Mouse (Mus musculus): ENCODE data around the gene Abat.

Abat gene

DNA sequence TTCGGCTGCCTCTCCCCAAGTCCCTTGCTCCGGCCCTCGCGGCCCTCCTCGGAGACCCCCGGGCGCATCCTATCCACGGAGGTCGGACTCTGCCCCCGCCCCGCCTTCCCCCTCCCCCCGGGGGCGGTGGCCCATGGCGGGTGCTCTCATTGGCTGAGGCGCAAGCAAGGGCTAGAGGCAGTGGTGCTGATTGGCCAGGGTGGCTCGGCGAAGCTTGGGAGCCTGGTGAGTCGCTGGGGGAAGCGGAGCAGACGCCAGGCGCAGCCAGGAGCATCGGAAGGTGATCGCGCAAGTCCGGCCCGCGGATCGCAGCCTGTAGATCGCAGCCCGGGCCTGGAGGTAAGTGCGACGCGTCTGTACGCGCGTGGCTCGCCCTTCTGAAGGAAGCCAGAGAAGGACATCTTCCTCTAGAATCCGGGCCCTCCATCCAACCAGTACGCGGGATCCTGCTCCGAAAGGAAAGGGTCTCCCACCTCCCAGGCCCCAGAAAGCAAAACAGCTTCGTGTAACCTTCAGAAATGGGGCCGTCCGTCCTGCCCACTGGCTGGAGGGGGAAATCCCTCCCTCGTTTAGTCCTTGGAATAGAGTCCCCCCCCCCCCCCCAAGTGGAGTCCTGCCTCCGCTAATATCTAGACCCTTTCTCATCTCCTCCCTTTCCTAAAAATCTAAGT lies at the start of gene Abat:
Abat (plus strand) TSS at position 194 of the 671 bp plus-strand sequence.
- peak; percentile 83 for DNase-seq

DNA sequence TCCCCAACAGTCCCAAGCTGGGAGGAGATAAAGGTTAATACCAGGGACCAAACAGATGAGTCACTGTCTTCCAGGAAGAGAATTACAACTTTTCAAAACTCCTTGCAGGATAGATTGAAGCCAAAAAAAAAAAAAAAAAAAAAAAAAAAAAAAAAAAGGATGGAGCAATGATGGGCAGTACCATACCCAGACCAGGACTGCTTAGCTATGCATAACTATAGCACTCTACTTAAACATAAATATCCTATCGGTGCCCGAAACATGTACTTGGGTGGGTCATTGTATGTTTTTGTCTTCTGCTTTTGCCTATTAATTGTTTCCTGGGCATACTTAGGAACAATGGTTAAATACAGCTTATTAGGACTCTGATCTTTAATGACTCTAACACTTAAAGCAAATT lies 43.1 kb upstream of the Abat start:
- DNase-seq = no peak

DNA sequence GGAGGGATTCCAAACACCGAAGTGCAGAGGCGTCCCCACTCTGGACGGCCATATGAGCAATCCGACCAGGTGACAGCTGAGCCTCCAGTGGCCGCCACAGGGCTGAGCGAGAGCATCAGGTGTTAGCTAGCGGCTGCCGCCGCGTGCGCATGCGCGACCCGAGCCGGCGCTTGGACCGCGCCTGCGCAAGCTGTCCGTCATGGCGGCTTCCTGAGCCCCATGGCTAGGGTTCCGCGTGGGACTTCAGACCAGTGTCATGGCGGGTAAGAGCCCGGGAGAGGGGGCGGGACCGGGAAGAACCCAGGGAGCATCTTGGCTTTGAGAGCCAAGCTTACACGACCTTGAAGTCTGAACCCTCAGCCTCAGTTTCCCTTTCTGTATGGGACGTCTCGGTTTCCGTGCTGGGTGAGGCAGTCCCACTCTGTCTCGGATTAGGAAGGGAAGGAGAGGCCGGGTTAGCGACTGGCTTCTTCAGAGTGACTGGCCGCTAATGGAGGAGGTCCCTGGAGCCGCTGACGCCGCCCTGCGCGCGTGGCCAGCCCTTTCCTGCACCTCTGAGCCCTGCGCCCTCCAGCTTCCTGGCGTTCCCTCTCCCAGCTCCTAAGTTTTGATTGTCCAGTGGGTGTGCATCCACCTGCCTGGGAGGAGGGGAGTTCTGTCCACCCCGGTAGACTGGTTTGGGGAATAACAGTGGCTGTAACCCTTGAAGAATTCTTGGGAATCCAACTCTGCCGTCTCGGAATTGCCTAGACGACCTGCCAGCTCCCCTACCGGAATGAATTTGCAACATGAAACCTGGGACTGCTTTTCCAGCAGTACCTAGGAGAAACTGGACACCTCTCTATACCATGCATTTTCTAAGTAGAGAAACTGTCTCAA lies 42.4 kb upstream of the Abat start, which contains the start of gene Mettl22:
Mettl22 (plus strand) TSS at position 186 of the 879 bp plus-strand sequence.
- peak; percentile 93 for DNase-seq

DNA sequence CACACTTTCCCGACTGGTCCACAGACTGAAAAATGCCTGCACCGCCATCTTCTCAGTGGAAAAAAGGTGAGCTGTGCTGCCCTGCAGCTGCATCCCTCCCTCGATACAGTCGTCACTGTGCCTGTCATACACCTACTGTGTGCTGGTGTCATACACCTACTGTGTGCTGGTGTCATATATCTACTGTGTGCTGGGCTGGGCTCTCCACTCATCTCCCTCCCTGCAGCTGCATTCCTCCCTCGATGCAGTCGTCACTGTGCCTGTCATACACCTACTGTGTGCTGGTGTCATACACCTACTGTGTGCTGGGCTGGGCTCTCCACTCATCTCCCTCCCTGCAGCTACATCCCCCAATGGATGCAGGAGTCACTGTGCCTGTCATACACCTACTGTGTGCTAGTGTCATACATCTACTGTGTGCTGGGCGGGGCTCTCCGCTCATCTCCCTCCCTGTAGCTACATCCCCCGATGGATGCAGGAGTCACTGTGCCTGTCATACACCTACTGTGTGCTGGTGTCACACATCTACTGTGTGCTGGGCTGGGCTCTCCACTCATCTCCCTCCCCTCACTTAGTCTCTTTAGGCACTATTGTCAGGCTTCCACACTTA lies 25.7 kb upstream of the Abat start:
- no peak for DNase-seq

DNA sequence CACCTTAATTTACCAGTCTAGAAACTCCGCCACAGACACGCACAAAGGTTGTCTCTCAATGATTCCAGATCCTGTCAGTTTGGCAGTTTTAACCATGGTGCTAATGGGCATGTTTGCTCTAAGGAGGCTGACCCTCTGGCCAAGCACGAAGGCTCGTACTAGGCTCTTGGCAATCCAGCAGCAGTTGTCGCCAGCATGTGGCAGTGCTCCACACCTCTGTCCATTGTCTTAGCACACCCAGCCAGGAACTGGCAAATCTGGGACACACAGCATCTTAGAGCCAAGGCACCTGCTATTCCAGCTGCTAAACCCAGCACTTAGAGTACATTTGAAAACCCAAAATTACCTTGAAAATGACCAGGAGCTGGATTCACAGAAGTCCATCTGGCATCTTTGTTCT lies 23.9 kb upstream of the Abat start:
- no peak for DNase-seq

DNA sequence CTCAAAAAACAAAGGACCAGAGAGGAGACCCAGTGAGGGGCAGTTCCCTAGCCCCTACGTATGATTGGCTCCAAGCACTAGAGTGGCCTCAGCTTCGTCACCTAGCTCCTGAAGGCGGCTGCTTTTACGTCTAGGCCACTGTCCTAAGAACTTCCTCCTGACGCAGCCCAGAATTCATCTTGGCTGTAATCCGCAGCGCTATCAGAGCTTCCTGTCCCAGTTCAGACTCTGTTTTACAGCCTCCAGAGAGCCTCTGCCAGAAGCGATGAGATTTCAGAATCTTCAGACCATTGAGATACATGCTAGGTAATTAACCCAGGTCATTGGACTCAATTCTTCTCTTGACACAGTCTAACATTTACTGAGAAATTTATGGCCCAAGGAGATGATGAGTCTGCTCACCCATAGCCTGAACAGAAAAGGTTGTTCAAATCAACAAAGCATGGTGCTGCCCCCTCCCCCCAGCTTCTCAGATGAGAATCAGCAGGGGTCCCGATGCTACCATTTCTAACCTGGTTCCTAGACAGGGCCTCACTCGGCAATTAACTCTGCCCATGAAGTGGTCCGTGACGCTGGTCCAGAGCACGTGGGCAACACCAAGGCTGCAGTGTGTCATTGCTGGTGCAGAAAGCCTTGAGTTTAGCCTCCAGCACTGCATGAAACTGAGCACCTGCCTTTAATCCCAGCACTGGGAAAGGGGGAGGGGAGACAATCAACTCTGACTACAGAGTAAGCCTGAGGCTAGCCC lies 21.3 kb upstream of the Abat start:
- DNase-seq = no peak

DNA sequence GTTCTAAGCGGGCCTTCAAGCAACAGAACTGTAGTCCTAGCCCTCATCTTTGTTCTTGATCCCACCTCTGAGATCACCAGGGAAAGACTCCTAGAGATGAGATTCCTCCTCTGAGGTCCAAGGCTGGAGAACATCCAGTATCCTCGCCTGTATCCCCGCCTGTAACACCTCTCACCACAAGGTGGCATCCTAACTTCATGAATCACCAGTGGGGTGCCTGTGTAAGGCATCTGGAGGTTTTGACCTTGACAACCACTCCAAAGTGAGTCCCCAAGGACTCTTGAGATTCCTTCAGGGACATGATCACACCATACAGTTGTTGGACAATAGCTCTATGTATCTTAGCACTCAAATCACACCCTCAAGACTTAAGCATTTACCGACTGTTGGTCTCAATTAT lies 19.0 kb upstream of the Abat start:
- peak; percentile 70 for DNase-seq

DNA sequence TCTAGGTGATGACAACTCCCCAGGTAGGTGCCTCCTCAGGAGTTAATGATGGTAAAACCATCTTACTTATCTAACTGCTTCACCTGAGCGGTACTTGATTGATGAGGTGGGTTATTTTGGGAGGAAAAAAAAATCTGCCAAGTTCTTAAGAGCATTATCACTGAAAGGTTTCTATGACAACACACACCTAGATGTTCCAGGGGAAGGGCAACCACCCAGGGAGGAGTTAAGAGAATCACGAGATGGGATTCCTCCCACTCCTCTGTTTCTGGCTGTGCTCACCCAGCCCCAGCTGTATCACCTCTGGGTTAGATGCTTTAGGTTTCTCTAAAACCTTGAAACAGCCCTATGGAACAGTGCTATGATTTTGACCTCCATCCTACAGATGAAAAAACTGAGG lies 16.3 kb upstream of the Abat start:
- DNase-seq = no peak

DNA sequence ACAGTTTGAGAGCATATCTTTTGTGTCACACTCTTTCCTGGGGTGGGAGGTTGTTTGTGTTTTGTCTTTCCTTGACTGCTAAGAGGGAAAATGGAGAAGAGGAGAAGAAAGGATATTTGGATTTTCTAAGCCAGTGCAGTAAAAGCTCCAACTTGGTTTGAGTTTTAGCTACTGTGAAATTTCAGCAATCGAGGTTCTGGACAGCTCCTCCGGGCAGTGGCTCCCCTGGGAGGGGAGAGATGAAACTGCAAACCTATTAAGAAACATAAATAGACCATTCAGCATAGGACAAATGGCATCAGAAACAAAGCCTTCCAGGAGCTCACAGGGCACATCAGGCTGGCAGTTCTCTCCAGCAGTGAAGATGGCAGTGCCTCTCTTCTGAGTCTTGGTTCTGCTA lies 9.0 kb upstream of the Abat start:
- DNase-seq = no peak

DNA sequence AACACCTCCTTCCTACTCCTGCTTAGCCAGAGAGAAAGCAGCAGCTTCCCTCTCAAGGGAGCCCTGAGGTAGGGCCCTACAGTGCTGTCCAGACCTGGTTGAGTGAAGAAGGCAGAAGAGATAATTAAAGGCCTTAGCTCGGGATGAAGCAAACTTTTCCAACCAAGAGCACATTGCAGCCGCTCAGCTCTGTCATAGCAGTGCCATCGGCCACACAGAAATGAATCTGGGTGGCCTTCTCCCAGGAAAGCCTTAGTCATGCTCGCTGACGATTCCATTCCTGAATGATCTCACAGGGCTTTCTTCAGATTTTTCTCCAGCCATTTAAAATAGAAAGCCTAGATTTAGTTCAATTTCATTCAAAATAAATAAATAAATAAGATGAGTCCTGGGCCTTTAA lies 3.3 kb upstream of the Abat start:
- DNase-seq = no peak

DNA sequence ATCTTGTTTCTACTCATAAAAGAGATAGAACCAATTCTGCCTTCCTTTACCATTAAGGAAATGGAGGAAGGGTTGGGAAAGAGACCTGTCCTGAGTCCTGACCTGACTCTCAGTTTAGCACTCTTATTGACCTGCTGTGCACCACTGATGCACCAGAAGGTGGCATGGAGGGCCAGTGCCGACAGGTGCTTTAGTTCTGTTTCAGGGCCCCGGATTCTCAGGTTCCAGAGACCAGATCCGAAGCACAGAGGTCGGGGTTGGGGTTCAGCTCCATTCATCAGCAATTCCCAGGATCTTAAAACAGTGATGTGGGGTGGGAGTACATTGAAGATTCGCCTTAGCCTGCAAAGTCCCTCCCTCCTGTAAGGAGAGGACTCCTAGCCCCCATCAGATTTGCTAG lies 399 bp upstream of the Abat start:
- DNase-seq = no peak

DNA sequence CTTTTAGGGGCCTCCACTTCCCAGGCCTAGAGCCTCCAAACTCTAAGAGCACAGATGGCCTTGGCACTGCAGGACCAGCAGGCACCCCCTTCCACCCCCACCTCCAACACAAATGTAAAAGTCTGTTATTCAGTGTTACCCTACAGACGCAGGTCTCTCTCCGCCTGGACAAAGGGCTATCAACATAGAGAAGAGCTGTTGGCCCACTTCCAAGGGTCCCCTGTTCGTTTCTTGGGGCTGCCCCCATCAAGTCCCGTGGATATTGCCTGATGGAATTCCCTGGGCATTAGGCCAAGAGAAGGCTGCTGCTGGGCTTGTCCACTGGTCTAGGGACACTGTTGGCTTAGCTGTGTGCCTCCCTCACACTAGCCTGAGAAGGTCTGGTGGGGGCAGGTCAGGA lies 951 bp downstream of the Abat start:
- DNase-seq = no peak

DNA sequence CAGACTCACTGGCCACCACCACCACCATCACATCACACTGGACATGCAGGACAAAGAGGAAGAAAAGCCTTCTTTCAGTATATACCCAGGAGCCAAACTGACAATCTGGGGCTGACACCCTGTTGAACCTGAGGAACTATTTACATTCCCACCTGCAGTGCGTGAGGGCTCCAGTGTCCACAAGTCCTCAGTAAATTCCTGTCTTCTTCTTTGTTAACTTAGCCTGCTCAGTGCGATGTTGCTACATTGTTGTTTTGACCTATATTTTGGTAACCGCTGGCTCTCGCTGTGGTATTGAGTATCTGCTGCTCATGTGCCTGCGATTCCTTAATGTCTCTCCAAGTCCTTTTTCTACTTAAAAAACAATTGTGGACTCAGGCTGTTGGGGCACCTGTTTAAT lies 7.3 kb downstream of the Abat start:
- no peak for DNase-seq

DNA sequence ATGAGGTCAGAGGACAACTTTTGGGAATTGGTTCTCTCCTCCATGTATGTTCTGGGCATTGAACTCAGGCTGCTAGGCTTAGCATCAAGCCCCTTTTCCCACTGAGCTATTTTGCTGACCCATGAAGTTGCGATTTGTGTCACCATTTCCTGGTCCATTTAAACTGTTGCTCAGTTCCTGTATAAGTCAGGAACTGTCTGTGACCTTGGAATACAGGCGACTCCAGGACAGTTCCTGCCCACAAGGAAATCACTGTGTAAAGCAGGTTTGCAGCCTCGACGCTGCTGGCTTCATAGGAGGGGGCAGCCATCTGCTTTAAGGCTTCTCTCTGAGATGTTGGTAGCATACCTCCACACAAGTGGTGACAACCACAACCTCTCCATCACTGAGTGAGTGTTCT lies 8.1 kb downstream of the Abat start:
- DNase-seq = no peak

DNA sequence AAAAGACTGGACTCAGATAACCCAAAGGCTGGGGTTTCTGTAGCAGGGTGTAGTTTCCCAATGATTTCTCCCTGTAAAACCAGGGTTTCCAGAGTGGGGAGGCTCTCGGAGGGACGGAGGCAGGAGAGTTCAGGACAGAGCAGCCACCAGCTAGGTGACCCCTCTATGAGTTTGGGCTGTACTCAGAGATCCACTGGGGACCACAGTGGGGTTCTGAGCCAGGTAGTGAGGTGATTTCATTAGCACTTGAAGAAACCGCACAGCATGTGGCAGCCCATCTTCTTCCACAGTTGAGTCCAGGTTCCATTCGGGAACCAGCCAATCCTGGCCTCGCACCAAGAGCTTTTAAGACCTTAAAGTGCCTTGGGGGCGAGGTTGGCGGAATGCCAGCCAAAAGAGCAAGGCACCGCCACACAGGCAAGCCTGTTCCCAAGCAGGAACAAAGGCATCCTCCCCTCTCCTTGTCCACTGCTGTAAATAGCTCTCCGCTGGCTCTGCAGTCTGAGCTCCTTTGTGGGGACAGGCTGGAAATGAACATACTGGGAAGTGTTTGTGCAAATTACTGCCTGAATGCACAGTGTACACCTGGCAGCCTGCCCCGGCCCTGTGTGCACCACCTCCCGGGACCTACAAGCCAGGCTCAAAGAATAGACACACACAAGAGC lies 10.4 kb downstream of the Abat start:
- no peak for DNase-seq

DNA sequence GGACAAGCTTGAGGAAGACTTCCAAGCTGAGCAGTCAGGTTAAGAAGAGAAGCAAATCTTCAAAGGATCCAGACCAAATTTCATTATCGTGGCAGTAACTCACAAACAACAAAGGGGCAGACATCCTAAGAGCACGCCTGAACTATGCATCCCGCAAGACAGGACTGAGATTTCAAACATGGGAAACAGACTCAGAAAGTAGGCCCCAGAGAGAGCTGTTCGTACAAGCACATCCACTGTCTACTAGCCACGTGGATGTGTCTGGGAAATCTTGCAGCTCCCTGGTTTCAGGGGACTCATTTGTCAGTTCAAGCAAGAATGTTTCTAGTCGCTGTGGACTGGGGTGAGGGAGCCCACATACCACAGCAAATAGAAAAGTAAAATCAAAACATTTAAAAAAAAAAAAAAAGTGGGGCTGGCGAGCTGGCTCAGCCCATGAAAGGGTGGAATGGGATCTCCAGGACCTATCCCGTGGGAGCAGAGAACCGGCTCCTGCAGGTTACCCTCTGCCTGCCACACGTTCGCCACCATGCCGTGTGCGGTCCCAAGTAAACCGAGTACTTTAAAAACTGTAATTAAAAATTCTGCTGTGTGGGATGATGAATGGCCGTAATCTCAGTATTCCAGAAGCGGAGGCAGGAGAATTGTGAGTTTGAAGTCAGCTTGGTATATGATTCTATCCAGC lies 11.1 kb downstream of the Abat start:
- no peak for DNase-seq

DNA sequence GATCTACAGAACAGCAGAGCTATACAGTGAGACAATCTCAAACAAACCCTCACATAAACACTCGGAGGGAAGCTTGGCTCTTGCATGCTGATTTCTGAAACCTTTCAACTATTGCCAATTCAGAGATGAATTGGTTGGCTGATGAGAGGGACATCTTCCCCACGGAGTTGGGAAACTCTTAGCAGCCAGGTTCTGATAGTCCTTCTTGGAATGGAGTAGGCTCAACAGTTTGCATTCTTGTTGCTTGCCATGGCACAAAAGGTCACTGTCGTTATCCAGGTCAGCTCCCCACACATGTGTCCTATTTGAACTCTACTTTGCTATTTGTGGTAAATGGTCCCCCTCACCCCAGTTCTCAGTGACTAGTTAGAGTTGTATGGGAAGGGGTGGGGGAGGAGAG lies 12.1 kb downstream of the Abat start:
- no peak for DNase-seq

DNA sequence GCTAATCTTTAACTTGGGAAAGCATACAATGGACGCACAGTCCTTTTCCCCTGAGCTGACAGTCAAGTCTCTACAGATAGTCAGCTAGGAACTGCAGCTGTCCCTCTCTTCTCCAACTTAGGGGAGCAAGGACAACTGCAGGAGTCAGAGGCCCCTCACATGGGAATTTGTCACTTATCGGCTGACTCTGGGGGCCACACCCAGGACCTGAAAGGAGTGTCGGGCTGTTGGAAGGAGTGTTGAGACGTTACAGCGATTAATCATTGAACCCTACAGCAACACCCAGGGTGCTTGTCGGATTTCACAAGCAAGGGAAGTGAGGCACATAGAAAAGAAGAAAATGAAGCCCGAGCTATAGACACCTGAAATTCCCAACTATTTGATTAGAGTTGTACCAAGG lies 12.6 kb downstream of the Abat start:
- DNase-seq = no peak

DNA sequence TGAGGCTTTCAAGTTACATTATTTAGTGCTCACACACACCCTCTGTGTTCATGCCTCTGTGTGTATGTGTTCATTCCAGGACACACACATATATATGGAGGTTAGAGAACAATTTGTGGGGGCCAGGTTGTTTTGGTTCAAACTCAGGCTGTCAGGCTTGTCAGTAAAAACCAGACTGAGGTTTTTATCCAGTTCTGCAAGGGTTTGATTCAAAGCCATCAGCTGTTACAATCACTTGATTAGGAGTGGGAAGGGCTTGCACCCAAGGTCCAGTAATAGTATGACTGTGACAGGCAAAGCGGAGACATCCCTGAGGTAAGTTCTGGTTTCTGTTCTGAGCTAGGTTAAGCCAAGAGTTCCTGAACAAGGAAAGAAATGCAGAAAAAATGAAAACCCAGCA lies 16.2 kb downstream of the Abat start:
- no peak for DNase-seq

DNA sequence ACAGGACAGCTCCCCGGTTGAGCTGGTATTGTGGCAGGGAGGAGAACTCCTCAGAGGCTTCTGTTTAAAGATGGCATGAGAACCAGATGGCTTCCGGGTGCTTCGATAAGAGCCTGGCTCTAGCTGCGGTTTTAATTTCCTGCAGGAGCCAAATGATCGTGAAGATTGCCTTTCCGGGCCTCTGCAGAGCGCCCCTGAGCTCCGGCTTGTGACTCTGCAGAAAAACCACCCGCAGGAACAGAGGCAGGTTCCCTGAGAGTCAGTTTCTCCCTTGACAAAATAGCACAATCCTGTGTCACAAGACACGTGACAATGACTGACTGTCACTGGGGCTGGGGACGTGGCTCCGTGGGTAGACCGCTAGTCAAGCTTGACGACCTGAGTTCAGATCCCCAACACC lies 16.8 kb downstream of the Abat start:
- peak; percentile 21 for DNase-seq

DNA sequence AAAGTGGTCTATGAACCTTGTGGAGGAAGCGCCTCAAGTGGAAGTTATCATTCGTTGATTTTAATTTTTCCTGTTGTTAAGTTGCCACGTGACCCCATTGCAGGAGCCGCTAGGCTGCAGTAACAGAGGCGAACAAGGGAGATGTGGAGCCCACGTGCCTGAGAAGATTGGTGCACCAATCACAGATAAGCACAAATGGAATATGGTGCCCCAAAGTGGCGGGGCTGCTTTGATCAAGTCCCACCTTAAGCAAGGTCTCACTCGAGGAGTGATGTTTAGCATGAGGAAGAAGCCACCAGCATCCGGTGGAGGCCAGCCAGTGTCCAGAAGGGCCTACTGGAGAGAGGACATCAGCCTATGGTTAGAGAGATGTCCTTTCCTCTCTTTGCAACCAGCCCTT lies 19.2 kb downstream of the Abat start:
- no peak for DNase-seq

DNA sequence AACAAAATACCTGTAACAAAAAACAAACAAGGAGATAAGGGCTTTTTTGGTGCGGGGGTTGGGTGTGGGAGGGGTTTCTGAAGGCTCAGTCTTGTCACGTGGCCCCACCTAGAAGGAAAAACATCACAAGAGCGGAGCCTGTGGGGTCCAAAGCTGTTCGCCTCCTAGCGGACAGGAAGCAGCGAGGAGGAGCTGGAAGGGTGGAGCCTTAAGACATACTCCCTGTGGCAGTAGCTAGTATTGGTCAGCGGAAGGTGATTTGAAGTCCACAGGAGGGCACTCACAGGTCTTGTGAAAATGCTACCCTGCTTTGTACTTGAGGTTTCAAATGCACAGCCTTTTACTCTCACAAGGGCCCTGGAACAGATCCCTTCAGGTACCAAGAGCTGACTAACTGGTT lies 19.7 kb downstream of the Abat start:
- DNase-seq = no peak
